Mouse (Mus musculus) kidney, postnatal 10 days (tissue): ENCODE results near the gene Fryl.

Source experiments
- DNase-seq: peaks from one replicate; pipeline ENCODE4 v3.0.0; 2021; ENCODE audit warnings: mixed read lengths

Gene Fryl

DNA sequence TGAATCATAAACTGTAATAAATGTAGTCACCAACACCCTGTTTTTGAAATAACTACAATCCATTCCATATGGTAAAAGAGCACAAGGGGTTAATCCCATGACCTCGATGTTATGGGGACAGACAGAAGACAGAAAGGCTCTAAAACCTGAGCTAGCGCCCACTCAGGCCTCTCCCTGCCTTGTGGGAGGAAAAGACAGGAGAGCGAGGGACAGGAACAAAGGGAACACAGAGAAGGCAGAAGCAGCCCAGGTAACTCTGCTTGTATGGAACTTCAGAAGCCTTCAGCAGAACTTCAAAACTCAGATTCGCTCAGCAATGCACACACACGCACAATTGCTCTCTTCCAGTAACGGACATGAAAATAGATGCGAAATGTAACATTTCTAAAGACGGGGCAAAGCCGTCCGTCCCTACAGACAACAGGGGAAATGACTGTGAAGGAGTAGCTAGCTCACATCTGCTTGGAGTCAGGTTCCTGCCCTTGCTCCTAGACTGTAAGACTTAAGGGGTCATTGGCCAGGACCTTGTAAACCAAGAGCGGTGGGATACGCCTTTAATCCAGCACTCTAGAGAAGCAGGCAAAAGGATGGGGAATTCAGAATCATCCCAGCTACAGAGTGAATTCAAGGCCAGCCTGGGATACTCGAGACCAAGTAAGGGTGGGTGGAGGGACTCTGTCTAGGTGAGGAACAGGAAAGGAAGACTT, 63.4 kb downstream of the Fryl start:
- no peak for DNase-seq

- DNase-seq: peak; percentile 47
These were observed 64.7 kb downstream of the Fryl start for GRCm38 (mm10) chr5:73191765-73192164.

DNA sequence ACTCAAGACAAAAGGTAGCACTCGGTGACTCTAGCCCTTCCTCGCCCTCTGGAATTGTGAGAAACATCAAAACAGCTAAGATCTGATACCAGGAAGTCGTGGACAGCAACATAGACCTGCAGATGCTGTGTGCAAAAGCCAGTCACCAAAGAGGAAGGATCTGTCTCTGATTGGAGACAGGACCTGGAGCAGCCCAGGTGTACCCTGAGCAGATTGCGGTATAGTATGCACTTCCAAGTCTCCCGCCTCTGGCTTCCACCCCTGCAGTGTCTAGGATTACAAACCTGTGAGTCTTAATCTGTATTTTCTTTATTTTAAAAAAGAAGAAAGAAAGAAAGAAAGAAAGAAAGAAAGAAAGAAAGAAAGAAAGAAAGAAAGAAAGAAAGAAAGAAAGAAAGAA, 66.3 kb downstream of the Fryl start:
- DNase-seq: no peak

DNA sequence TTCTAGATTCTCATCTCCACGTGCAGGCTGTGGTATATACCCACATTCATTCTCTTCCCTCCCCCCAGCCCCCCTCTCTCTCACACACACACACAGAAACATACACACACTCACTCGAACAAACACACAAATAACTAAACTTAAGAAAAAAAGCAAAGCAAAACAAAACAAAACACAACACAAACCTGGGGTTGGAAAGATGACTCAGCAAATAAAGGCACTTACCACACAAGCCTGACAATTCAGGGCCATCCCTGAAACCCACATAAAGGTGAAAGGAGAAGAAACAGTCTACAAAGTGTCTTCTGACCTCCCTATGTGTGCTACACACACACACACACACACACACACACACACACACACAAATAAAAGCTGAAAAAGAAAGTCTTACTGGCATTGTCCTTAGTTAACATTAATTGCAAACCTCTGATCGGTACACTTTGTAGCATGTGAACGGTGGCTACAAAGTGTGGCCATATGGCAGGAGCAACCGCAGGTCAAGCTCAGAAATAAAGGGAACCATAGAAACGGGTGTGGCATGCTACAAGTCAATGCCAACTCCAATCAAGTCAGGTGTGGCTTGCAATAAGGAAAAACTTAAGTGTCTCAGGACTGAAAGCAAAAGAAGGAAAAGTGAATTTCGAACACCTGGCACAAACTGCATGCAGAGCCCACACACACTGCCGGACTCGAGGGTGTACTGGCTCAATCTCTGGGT, 66.8 kb downstream of the Fryl start:
- DNase-seq: no peak

- DNase-seq: no peak
These were observed 67.8 kb downstream of the Fryl start for GRCm38 (mm10) chr5:73188576-73188975.

- no peak for DNase-seq
These were observed 68.3 kb downstream of the Fryl start for GRCm38 (mm10) chr5:73188164-73188563.

GRCm38 (mm10) chr5:73186912-73187311, 69.5 kb downstream of the Fryl start:
- DNase-seq: peak; percentile 36

GRCm38 (mm10) chr5:73185424-73185823, 71.0 kb downstream of the Fryl start:
- no peak for DNase-seq

GRCm38 (mm10) chr5:73182701-73183447, 73.5 kb downstream of the Fryl start:
- DNase-seq: no peak

- DNase-seq: no peak
These were observed 74.2 kb downstream of the Fryl start for GRCm38 (mm10) chr5:73182191-73182590.

DNA sequence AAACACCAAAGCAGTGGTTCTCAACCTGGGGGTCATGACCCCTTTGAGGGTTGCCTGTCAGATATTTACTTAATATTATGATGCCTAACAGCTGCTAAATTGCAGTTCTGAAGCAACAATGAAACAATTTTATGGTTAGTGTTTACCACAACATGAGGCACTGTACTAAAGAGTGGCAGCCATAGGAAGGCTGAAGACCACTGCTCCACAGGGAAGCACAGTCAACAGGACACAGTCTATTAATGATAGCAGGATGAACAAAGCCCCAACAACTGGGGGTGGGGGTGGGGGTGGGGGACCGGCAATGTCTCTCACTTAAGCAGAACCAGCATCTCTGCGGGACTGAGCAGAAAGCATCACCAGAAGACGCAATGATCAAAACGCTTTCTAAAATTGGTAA, 80.1 kb downstream of the Fryl start:
- no peak for DNase-seq

DNA sequence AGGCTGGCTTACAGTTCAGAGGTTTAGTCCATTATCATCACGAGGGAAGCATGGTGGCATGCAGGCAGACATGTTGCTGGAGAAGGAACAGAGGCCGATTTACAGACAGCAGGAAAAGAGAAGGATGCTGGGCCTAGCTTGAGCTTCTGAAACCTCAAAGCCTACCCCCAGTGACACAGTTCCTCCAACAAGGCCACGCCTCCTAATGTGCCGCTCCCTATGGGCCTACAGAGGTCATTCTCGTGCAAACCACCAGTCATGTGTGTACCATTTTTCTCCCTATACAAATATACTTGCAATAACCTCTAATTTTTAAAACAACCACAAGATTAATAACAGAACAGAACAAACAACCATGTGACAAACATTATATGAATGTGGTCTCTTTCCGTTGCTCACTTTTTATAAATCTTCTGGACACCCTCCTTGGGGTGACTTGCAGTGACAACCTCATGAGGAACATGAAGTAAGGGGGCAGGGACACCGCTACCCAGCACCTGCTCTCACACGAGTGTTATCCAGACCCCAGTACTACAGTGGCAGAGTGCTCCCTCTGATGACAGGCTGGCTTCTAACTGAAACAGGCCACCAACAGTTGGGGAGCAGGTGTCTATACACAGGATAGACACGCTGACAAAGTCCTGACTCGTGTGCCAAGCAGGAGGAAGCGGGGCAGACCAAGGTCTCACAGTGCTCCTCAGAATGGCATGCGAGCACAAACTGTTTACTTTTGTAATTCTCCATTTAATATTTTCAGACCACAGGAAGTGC, 80.9 kb downstream of the Fryl start:
- DNase-seq: no peak

DNA sequence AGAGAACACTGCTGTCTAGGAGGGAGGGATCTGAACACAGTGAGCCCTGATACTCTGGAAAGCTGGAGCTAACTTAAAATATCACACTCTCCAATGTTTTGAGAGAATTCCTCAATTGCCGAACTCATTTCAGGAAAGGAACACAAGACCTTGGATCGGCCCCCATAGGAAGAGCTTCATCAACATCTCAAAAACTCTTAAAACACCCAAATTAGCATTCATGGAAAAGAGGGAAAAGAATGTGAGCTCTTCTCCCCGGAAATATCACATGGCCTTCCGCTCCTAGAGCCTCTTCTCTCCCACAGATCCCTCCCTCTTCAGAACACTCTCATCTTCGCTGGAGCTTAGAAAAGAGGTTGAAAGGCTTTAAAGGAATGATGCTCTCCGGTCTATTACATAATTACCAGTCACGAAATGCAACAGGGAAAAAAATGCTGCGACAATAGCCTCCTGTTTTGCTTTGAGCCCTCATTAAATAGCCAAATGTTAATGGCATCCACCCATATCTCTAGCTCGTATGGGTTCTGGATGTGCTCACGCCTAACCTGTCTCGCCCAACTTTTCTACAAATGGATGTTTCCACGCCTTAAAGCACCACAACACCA, 84.4 kb downstream of the Fryl start:
- DNase-seq: no peak

- peak; percentile 47 for DNase-seq
These were observed 85.2 kb downstream of the Fryl start for GRCm38 (mm10) chr5:73171203-73171602.

DNA sequence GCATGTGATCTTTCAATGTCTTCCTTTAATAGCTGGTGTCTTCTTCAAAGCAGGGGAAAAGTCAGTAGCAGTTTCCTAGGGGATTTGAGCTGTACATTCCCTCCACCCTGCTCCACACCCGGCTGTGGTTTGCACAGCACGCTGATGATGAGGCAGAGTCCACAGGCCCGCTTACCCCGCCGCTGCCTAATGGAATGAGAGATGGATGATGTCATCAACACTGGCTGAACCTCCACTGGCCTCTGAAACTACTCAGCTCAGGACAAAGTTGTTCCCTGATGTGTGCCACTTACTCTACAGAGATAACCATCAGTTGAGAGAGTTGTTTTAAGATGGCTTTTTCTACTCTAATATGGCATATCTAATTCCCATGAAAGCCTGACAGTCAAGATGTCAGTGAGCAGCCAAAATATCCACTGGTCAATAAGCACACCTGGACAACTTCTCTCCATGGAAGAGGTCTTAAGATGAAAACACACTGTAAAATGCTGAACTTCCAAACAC, 87.6 kb downstream of the Fryl start:
- DNase-seq: peak; percentile 57

- DNase-seq: peak; percentile 48
These were observed 88.2 kb downstream of the Fryl start for GRCm38 (mm10) chr5:73167976-73168768.

DNA sequence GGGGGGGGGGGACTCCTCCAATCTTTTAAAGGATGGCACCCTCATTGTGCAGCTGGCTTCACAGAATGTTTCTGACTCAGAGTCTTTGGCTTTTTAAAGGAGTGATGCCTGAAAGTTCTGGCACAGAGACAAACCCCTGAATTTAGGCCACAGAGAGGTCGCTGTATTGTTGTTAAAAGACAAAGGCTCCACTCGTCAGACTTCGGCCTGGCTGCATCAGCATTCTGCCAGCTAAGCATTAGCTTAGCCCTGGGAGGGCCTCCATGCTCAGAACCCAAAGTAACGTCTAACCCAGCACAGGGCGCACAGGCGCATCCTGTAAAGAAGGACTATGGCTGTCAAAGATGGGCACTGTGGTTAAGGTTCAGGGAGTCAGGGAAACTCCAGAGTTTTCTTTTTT, 92.4 kb downstream of the Fryl start:
- DNase-seq: no peak

DNA sequence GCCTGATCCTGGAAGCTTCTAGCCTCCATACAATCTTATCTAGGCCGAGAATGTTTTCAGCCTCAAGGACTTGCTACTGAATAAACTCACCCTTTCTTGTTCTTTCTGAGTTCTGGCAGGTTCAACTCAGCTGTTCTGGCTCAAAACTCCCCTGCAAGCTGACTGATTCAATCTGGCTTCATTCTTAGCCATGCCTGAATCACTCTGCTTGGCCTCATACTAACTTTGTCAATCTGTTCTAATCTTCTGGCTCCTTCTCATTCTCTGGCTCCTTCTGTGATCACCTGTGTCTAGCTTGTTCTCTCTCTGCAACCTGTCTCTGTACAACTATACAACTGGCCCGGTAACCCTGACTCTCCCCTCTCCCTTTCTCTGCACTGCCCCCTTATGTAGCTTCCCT, 93.9 kb downstream of the Fryl start:
- DNase-seq: no peak

DNA sequence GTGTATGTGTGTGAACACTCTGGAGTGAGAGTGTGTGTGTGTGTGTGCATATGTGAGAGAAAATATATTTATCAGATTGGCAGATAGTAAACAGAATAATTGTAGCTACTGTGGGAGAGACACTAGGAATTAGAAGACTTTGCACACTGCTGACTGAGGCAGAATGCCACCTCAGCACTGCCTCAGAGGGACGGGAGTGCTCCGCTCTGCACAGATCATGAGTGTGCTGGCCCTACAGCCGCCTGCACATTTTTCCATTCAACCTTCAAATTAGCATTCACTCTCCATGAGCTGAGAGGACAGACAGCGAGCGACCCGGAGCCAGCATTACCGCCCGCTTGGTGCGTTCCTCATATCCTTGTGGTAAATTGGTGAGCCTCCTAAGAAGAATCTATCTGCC, 96.0 kb downstream of the Fryl start:
- DNase-seq: no peak

DNA sequence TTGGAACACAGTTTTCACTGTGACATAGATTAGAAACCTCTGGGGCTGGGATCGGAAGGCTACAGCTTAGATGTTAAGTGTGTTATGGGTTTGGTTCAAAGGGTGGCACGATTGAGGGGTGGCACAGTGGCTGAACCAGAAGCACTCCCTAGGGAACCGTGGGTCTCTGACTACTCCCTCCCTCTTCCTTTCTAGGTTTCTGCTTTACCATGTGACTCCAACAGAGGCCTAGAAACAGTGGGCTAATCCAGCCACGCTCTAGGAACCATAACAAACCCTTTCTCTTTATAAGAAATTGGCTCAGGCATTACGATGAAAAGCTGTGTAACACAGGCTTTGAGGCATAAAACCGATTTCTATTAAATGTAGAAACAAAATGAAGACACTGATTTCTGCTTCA, 98.9 kb downstream of the Fryl start:
- DNase-seq: no peak

DNA sequence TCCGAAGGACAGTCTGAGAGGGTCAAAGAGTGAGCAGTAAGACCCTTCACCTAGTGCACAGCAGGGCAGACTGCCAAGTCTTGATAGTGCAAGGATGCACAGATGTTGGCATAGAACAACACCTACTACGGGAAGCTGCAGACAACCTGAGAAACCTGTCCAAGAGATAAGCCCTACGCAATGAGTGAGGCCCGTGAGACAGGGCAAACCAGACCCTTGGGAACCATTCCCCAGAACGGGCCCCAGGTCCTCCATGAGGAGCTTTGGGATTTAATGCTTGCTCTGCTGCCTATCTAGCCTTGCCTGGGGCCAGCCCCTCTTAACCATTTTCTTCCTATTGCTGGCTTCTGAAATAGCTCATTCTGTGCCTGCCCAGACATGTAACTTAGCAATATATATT, 99.4 kb downstream of the Fryl start:
- DNase-seq: peak; percentile 20
